Mouse (Mus musculus) megakaryocyte-erythroid progenitor cell, adult 5-6 weeks (primary cell): ENCODE results near the gene Mrpl44. TPM values are rescaled to one million over a fixed set of nuclear protein-coding genes. Genes with fewer than 3 reads are reported as not detected.

Experiments used
- ATAC-seq: replicated peaks from 2 replicates; pipeline ENCODE4 v1.8.0; 2016; ENCODE audit warnings: mild to moderate bottlenecking, inconsistent platforms; ENCODE audit not compliant: severe bottlenecking, poor library complexity, low FRiP score, low TSS enrichment
- total RNA-seq, 2 experiments: library from RNA; stranded (forward) in 1 of 2; stranded (reverse) in 1 of 2; fragments of 200-1000, 215-1000 nt in 1 of 2; fragments of >200 nt in 1 of 2; fragmentation: Nextera tagmentation in 1 of 2; gene quantifications; 2 replicates each; pipeline ENCODE4 v1.2.3; 2014 to 2017

Mrpl44 gene
- total RNA-seq, 2 experiments from 2014 or later = 35.4 to 40.3 TPM

DNA sequence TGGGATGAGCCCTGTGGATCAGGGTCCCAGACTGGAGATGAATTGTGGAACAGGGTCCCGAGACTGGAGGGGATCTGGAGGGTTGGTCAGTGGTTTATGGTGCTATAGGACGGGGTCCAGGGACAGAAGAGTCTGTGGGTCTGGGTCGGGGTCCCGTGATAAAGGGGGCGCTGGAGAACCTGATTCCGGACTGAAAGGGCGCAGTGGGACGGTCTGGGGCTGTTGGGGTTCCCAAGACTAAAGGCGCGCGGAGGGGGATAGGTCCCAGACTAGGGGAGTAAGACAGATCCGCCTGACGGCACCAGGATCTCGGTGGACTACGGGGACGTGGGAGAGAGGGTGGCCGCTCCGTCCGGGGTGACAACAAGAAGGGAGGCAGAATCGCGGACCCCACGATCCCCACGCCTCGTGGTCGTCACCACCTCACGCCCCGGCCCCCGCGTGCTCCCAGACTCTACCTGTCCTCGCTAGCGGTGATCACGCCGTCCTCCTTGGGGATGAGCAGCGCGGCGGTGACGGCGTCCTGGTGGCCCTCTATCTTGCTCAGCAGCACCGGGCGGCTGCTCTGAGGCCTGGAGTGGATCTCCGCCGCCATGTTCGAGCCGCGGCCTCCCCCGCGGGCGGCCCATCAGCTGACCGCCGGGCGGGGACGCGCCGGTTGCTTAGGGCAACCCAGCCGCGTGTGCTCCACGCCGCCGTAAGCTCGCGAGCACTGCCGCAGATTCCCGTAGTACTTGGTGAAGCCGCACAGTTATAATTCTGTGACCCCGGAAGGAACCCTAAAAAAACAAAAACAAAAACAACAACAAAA, 14.5 kb upstream of the Mrpl44 start:
- ATAC-seq = peak; percentile 88

DNA sequence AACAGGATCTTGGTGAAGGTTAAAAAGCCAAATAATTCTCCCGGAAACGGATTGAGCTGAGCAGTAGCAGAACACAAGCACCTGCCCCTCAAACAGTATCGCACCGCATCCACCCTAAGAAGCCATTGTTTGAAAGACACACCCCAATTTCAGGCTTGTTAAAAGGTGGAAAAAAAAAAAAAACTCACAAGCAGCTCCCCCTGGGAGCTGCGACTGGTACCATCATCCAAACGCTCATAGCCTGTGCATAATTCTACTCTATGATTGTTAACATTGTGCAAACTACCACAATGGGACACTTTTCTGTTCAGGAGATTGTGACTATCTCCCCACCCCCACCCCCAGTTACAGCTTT, 13.9 kb upstream of the Mrpl44 start:
- ATAC-seq = peak; percentile 51

DNA sequence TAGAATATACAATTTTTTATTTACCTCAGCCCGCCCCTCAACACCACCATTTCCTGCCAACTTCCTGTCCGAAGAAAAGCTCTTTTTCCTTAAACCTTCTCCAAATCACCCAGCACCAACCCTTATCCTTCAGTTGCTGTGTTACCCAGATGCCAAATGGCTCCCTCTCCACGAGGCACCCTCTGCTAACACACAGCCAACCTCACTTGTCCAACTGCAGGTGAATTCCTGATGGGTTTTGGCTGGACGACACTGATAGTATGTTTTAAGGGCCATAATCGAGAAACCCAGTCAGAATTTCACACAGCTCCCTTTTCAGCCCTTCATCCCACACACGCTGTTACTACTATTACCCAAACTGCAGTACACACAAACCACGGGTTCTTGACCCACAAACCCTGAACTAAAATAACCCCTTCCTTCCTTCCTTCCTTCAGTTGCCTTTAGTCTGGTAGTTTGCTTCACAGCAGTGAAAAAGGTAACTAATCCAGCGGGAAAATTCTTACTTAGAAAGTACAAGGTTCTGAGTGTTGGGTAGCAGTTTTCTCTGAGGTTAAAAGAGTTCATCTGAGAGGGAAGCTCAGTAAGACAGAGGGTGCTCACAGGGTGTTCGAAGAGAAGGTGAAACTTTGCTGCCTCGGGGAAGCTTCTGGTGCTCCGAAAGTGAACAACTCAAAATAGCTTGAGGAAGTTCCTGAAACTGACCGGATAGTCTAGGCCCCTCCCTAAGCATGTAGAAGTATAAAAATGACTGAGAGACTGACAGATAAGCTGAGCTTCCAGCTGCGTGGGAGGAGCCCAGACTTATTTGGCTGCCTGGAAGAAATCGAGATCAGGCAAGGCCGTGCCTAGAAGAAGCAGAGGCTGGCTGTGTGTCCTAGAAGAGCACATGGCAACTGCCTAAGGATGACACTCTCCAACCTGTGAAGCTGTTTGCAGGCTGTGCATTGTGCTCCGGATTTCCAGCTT, 13.3 kb upstream of the Mrpl44 start:
- ATAC-seq = peak; percentile 58

DNA sequence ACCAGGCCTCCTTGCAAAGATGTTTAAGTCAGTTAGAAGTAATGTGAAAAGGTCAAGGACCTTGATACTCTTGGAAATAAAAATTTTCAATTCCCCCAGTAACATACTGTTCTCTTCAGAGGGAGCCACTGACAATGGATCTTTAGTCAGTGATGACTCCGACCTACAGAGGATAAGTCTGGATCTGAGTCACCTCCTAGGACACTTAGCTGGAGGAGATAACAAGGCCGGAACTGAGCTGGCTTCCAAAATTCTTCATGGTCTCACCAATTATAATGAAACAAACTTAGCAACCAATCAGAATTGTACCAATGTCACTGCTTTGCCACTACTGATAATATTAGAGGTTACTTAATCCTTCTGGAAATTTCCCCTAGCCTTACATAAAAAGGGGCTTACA, 11.8 kb upstream of the Mrpl44 start:
- ATAC-seq = no peak

DNA sequence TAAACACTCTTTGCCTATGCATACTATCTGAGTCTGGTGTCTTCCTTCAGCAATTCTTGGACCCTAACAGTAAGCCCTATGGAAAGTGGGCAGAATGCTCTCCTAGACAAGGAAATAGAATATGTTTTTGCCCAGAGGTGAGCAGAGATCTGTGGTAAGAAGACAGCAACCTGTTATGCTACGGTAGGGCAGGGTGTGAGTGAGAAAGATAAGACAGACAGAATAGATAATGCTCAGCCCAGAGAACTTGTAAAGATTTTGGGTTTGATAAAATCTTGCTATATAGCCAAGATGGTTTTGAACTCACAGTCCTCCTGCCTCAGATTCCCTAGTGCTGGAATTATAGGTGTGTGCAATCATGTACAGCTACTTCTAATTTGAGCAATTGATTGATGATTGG, 11.3 kb upstream of the Mrpl44 start:
- no peak for ATAC-seq

DNA sequence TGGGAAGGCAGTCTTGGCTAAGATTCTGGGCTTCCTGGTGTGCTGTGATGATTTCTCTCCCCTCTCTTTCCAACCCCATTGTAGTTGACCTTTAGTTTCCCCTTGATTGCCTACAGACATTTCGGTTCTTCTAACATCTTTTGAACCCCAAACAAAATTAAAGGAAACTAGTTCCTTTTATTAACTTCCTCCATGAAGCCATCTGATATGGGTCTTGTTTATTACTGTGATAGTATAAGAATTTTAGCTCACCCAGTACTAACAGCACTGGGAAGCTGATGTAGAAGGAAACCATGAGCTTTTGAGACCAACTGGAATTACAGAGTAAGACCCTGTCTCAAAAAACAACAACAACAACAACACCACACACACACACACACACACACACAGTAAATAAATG, 7.6 kb upstream of the Mrpl44 start:
- no peak for ATAC-seq

DNA sequence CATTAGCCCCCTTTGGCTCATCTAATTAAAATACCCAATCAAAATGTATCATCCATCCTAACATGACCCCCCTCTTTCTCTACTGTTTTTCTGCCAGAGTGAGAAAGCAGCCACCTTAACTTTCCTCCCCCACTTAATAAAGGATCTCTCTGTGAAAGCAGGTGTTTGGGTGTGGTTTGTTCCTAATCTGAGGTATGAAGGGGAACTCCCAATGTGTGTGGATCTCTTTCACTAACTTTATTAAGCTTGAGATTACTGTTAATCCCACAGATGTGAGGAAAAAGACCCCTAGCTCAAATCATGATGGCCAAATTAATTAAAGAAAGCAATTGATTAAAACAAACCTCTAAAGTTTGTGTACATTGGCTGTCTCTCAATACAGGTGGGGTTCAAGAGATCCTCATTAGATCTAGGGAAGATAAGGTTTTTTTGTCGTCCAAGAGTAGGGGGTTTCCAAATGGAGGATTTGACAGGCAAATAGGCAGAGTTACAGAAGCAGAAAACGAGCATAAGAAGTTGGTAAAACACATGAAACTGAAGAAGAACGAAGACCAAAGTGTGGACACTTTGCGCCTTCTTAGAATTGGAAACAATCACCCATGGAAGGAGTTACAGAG, 1.5 kb upstream of the Mrpl44 start:
- ATAC-seq = no peak

DNA sequence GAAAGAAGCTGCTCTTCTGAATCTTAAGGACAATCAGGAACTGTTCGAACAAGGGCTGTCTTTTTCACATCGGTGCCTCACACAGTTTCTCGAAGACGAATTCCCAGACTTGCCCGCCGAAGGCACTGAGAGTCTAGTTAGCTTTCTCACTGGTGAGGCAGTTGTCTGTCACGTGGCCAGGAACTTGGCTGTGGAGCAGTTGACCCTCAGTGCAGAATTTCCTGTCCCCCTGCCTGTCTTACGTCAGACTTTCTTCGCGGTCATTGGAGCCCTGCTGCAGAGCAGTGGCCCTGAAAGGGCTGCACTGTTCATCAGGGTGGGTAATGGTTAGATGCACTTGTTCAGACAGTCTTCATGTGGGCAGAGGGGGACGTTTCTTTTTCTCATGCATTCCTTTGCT, 2.2 kb downstream of the Mrpl44 start:
- no peak for ATAC-seq

DNA sequence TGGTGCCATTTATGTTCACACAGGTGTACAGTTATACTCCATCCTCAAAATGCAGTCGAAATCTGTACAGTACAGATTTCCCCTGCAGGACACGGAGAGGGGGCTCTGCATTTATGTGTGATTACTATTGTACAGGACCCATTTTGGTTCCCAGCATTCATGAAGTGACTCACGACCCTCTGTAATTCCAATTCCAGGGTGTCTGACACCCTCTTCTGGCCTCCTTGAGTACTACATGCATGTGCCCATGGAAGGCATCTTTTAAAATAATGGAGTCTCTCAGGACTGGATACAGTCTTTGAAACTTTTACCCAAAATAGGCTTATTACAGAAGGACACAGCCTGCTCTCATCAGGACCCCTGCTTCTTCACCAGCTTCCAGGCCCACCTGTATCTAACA, 6.6 kb downstream of the Mrpl44 start:
- peak; percentile 65 for ATAC-seq

DNA sequence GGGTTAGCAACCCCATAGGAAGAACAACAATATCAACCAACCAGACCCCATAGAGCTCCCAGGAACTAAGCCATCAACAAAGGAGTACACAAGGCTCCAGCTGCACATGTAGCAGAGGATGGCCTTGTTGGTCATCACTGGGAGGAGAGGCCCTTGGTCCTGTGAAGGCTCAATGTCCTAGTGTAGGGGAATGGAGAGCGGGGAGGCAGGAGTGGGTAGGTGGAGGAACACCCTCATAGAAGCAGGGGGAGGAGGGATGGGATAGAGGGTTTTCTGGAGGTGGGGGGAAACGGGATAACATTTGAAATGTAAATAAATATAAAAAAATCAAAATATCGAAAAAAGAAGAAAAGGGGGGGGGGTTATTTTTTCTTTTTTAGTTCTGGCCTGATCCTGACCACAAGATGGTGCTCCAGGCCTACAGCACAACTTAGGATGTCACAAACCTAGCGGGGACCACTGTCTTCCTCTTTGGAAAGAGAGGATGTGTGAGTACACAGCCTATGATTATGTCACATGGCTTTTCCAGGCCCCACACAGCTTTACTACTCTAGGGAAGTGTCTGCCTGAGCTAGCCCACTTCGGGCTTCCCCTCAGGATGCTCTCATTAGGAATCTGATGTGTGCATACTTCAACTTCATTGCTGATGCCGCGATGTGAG, 10.6 kb downstream of the Mrpl44 start:
- 0 out of 2 replicates have a peak, but pooled peaks have one; percentile 50 for ATAC-seq

DNA sequence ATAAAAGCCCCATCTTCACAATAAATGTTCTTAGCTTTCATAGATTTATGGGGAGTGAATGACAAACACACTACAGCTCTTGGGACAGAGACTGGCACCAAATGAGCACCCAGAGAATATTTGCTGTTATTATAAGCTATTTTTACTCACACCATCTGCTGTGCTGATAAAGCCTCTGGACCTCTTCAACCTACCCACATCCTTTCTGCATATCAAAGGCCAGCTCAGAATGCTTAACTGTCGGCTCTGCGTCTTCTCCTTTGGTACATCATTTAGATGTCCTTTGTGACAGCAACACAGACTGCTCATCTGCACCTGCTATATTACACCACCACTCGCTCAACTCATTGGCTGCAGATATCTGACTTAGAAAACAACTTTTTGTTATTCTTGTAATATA, 21.3 kb downstream of the Mrpl44 start:
- ATAC-seq = peak; percentile 84

DNA sequence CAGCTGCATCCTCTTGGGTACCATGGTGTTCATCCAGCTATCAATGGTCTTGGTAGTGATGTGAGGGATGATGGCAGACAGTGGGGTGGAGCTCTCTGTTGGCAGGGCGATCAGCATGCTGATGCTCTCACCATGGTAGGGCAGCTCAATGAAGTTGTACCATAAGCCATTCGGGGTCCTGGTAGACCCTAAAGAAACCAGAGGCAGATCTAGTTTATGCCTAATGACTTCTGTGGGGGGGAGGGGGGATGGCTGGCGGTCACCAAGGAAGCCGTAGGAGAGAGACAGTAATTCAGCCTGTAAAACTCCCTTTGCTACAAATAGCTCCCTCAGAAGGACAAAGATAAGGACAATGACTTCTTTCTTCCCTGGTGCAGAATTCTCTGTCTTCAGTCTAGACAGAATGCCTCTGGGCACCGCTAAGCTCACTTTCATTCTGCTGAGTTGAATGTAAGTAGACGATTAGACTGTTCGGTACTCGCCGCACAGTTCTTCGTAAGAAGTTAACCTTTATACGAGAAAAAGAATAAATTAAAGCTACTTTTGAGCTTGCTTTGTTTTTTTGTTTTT, 27.1 kb downstream of the Mrpl44 start:
- no peak for ATAC-seq

DNA sequence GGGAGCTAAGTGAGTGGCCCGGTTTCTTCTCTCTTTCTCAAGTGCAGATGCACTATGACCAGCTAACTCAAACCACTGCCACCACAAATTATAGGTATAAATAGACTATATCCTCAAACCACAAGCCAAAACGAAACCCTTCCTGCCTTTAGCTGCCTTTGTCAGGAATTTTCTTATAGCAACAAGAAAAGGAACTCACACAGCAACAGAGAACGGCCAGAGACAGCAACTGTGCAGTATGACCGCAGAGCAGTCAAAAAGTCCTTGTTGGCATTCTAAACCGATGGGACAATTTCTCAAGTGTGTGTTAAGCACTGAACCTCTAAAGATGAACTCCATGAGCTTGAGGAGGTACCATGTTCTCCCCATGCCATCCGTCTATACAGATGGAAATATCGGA, 27.8 kb downstream of the Mrpl44 start:
- ATAC-seq = no peak

DNA sequence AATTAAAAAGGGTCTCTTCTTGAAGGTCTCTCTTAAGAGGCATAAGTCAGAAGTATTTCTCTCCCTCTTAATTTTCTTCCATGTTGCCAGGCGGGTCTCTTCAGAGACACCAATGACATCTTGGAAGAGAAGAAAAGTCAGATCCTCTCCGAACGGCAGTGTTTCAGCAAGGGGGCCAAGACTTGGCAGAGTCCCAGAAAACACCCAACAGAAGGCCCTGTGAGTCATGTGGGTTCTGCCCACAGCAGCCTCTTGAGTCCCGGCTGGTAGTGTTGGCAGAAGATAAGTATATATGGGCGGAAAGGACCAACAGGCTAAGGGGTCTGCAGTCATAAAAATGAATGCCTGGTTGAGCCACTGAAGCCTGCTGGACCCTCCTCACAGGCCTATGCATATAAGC, 31.0 kb downstream of the Mrpl44 start:
- ATAC-seq = peak; percentile 86

DNA sequence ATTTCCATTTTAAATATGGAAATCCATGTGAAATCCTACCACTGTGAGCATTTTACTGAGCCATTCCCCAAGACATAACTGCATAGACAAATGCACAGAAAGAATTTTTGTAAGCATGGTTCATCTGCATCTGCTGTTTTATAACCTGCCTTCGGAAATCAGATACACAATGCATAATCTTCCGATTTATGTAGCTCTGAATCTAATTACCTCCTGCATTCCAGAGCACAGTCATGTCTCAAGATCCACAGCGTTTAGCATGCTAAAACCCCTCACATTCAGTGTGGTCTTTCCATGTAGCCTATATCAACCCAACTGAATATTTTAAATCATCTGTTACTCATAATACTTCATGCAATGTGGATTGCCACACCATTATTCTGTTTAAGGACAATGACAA, 33.6 kb downstream of the Mrpl44 start:
- no peak for ATAC-seq

DNA sequence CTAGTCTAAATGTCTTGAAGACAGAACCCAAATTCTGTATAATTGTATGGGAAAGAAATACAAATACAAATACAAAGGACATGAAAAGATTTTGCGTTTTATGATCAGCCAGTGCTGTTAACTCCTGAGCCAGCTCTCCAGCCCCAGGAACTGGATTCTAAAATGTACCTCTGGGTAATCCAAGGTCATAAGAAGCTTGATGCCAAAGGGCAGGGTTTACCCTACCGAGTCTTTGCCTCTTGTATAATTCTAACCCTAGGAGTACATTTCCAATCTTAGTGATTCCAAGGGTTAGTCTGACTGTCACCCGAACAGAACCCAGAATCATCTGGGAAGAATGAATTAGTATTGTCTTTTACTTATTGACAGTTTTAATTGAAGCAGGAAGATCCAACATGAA, 39.6 kb downstream of the Mrpl44 start:
- no peak for ATAC-seq

DNA sequence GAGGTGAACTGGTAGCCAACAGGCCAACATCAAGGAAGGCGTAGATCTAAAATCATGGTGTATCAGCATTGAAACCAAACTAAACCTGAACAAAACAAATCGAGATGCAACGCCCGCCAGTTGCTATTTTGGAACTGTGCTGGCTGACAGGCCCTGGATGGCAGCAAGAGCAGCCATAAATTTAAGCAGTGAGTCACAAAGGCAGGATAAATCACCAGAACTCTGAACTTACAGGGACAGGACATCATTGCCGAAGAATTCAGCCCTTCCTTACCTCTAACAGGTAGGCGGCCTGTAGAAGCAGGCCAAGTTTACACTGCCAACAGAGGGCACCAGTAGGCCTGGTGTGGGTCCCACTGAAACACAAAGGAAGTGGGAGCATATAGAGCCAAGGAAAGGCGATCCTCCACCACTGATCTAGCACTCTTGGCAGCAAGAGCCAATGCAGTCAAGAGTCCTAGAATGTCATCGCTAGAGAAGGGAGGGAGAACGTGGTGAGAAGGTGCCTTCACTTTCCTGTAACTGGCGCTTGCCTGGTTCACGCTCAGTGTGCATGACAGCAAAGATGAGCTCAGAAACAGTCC, 43.6 kb downstream of the Mrpl44 start:
- no peak for ATAC-seq

DNA sequence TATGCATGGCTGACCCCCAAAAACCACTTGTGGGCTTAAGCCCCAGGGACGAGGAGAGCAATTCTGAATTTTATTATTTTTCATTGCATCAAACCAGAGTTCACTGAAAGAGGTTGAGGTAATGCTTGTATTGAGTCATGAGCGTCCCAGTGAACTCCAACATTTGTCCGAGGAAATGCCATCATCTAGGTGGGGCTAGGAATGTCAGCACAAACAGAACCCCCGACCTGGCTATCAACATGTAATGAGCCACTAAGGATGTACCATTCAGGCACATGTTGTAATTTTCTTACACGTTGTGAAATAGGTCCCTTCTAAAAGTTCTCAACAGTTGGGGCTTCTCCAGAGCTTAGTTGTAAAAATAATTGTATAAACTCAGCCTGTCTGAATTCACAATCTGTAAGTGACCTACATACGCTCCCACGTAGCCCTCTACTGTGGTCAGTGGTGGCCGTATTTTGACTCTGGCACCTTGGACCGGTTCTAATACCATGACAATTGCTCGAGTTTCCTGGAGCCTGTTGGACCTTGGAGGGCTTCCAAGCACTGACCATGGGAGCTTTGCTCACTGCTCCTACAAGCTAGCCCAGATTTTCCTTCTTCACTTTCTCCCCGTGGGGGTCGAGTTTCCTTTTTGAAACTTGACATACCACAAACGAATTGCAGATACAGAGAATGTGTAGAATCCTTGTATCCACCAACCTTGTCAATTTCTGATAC, 47.1 kb downstream of the Mrpl44 start:
- no peak for ATAC-seq
